Mouse (Mus musculus) mouse embryonic stem cell (cell line): ENCODE results near the gene Mcpt4.
"Not testable (repeated sequence)": the region's sequence is repeated elsewhere in the genome, so short reads cannot be mapped to it uniquely, and the experiment has no call there.

Source experiments
- in situ Hi-C, 2 experiments: fragments of 300-500 bp; cut with MboI; formaldehyde crosslinking; loops; 1 replicate in 1 of 2; 3 replicates in 1 of 2; pipeline ENCODE4 v1.14.3; 2019 to 2020; ENCODE audit warnings: low sequenced_read_pairs in 2 of 2, low pct_unique_long_range_greater_than_20kb in 1 of 2, mixed read lengths in 1 of 2; ENCODE audit not compliant: unreplicated experiment in 1 of 2

Gene Mcpt4

DNA sequence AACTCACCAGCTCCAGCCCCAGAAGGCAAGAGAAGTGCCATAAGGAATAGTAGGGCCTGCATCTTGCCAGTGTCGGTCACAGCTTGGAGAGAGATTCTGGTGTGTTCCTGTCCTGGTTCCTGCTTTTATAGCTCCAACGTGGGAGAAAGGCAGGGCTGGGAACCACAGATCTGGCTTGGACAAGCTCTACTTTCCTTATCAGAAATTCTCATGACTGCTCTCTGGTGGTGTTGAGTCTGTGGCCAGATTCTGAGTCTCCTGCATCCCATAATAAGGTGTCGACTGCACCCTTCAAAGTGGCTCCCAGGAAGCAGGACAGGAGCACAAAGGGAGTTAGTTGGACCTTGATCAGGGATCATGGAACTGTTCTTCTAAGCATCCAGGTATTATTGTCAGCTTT, at the start of gene Mcpt4:
TSS of gene Mcpt4 (minus strand) at position 101 of the 400 bp plus-strand sequence.
- in situ Hi-C loops: not testable (repeated sequence)

- in situ Hi-C loops: no loop called here
Observed at GRCm38 (mm10) chr14:56105447-56106180, 43.5 kb upstream of the Mcpt4 start.

- in situ Hi-C loops: no loop called here
Observed at GRCm38 (mm10) chr14:56105016-56105415, 42.9 kb upstream of the Mcpt4 start.

GRCm38 (mm10) chr14:56103452-56103851, 41.3 kb upstream of the Mcpt4 start:
- in situ Hi-C loops: no loop called here

- in situ Hi-C loops: no loop called here
Observed at GRCm38 (mm10) chr14:56102386-56102785, 40.3 kb upstream of the Mcpt4 start, which contains the start of gene Ctsg. Ctsg (minus strand) TSS chr14:56102574.

GRCm38 (mm10) chr14:56098940-56099339, 36.8 kb upstream of the Mcpt4 start:
- in situ Hi-C loops: no loop called here

- in situ Hi-C loops: no loop called here
Observed at GRCm38 (mm10) chr14:56097597-56097996, 35.5 kb upstream of the Mcpt4 start.

GRCm38 (mm10) chr14:56093353-56093752, 31.2 kb upstream of the Mcpt4 start:
- in situ Hi-C loops: no loop called here

DNA sequence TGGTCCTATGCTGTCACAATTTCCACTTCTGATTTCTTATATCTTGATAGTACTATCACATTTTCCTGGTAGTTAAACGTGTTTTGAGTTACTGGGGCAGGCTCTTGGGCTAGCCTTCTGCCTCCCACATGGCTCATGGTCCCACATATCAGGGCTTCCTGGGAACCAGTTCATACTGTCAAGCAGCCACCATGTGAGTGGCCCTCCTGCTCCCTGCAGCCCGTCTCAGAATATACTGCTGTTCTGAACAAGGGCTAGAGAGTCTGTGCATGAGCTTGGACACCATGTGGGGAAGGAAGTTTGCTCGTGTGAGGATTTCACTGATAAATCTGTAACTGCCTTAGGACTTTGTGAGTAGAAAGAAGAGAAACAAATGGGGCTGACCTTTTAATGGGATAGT, 24.6 kb upstream of the Mcpt4 start:
- in situ Hi-C loops: no loop called here

DNA sequence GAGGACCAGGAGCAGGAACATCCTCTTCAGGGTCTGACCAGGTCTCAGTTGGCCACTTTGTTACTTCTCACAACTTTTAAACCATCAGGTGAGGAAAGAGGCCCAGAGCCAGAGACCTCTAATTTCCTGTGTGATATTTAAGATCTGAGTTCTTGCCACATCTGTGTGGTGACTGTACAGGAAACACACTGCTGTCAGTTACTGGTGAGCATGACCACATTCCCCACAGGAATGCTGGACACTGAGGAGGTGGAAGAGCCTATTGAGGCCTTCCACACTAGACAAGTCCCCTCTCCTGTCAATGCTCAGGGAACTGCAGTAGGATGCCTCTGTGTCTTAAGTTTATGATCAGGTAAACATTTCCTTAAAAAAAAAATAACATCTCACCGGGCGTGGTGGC, 23.1 kb upstream of the Mcpt4 start, which contains the start of gene Mcpt8:
TSS of gene Mcpt8 (minus strand) at position 107 of the 400 bp plus-strand sequence.
- in situ Hi-C loops: no loop called here

DNA sequence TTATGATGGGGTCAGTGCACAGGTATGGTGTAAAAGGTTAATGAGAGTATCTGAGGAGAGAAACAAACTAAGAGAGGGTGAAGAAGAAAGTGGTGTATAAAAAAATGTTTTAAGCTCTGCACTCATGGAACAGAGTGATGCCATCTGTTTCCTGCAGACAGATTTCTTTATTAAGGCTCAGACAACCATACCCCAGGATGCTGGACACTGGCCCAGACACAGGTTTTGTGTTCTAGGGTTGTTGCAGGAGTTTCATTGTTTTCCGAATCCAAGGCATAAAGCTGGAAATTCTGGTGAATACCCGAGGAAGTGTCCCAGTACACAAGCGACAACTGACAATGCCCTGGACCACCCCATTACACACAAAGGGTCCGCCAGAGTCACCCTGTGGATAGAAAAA, 19.9 kb upstream of the Mcpt4 start:
- in situ Hi-C loops: no loop called here

- in situ Hi-C loops: no loop called here
Observed at GRCm38 (mm10) chr14:56057722-56058121, 4.4 kb downstream of the Mcpt4 start.

DNA sequence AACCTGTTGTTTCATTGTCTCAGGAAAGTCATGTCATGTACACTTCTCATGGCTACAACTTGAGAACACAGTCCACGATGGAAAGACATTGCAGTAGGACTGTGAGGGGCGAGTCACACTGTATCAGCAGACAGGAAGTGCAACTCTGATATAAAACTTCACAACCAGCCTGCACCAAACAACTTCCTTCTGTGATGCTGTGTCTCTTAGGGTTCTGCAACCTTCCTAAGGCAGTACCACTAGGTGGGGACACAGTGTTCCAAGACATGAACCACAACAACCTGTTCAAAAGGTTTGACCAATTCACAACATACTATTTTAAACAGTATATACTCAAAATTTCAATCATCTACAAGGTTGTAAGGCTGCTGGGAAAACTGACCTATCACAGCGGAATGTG, 6.7 kb downstream of the Mcpt4 start:
- in situ Hi-C loops: no loop called here

- in situ Hi-C loops: not testable (repeated sequence)
Observed at GRCm38 (mm10) chr14:56041792-56042191, 20.3 kb downstream of the Mcpt4 start, which contains the start of gene Mcpt2. Mcpt2 (plus strand) TSS chr14:56042041.

DNA sequence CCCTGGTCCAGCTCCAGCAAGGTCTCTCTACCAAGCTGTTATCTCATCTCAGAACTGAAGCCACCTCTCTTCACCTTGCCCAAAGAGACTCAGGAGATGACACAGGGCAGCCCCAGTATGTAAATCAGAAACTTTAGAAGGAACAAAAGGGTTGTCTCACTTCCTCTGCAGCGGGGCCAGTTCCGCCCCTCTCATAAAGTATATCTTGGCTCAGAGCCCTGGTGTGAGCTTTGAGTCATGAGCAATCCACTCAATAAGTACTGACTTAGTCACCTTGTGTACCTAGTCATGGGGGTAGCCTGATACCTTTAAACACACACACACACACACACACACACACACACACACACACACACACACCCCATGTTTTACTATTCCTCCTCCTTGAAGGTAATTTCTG, 27.7 kb downstream of the Mcpt4 start:
- in situ Hi-C loops: no loop called here

DNA sequence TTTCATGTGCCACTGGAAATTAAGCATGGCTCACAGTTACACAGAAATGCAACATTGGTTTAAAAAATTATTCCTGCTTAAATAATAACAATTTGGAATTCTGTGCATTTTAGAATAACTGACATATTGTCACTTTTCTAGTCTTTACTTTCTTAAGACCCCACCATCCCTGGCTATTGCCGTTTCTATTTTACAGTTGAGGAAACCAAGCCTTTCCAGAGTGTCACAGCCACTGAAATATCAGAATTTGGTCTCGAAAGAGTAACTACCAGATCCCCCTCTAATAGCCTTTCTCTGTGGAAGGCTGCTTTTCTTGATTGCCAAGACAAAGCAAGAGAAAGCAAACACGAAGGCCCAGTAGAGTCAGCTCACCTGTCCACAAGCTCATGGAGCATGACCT, 31.7 kb downstream of the Mcpt4 start, which contains the start of gene Mcpt9:
TSS of gene Mcpt9 (minus strand) at position 101 of the 400 bp plus-strand sequence.
- in situ Hi-C loops: not testable (repeated sequence)

- in situ Hi-C loops: not testable (repeated sequence)
Observed at GRCm38 (mm10) chr14:56021305-56021704, 40.8 kb downstream of the Mcpt4 start.

DNA sequence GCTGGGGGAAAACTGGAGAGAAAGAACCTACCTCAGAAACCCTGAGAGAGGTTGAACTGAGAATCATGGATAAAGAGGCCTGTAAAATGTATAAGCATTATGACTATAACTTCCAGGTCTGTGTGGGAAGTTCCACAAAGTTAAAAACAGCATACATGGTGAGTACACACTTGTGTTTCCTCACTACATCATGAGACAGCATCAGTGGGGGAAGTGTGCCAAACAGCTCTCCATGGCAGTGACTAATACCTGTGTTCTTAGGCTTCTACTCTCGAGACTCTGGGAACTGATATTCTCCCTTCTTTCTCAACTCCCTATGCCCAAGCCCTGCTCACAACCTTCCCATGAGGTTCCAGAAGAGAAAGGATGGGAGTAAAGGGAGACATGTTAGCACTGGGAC, 42.7 kb downstream of the Mcpt4 start:
- in situ Hi-C loops: no loop called here

- in situ Hi-C loops: not testable (repeated sequence)
Observed at GRCm38 (mm10) chr14:56017671-56018070, 44.4 kb downstream of the Mcpt4 start, which contains the start of gene Mcpt1. Mcpt1 (plus strand) TSS chr14:56017971.

GRCm38 (mm10) chr14:56013924-56014323, 48.2 kb downstream of the Mcpt4 start:
- in situ Hi-C loops: no loop called here
